In the genomic region with DNA sequence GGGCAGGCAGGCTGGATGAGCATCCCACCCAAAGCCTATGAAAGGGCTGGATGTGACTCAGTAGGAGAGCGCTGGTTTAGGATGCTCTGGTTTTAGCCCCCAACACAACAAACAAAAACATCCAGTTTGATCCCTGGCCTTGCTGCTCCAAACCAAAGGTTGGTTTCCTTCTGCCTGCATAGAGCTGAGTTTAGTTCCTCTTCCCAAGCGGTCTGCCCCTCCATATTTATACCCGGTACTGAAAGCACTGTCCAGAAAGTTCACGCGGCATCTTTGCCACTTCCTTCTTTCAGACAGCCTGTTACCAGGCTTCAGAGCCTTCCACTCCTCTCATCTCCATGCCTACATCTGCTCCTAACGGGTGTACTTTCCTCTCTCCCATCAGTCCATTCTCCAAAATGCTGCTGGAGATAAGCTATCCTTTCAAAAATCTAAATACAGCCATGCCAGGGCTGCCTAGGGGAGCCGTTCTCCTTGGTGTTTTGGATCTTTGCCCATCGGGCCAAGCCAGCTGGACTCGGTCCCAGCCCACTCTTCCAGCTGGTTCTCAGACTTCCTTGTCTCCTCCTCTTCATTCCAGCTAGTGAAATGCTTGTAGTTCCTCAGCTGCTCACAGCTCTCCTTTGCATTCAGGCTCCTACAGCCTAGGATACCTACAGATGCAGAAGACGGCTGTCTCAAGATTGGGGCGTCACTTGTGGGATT, we compare ENCODE assay signal across 8 mouse cellular contexts. TPM values are rescaled to one million over a fixed set of nuclear protein-coding genes. Genes with fewer than 3 reads are reported as not detected.
A peak's percentile ranks its signal among the peaks of the same experiment; 100 is the strongest.
DNase-seq lines count a peak whose midpoint lies in the region; ATAC-seq and TF ChIP-seq lines count a peak whose summit lies in the region.

No protein-coding gene starts in this region.

- H3K27me3 ChIP-seq in midbrain, embryonic 15.5 days (replicated peaks), result no peaks in the 10 kb centered on the region
- H3K27me3 ChIP-seq in thymus, adult 2 months (ENCODE audit: control insufficient read depth, insufficient read depth, low read length), result no peaks in the 10 kb centered on the region

- no peak overlapping the region for H3K4me3 ChIP-seq in left cerebral cortex, adult 2 months
- no peak overlapping the region for H3K4me3 ChIP-seq in midbrain, embryonic 15.5 days
- H3K4me3 ChIP-seq in thymus, adult 2 months (ENCODE audit: control insufficient read depth, insufficient read depth, low read length), result no peak overlapping the region

- H3K9me3 ChIP-seq in midbrain, embryonic 15.5 days, result no peaks in the 10 kb centered on the region

- intact Hi-C loops in heart, postnatal 36 days (cut with DNase I), result loop anchor here (5.0 to 10.0 kb wide), 3 partner anchors 104 to 353 kb away; no protein-coding TSS in a partner anchor
- intact Hi-C loops in left cerebral cortex, adult 2 months (cut with DNase I), result loop anchor here (5.0 kb wide), 1 partner anchor 206 kb away; no protein-coding TSS in a partner anchor

- DNase-seq in cerebellum, adult 11 months, result peak; percentile 43
- DNase-seq in MN1 (ENCODE audit: low spot score), result peak; percentile 42
- DNase-seq in heart, postnatal 36 days, result peak; percentile 57 to 65
- DNase-seq in left cerebral cortex, adult 2 months (ENCODE audit: extremely low spot score in 1 of 2, low spot score in 2 of 2), result peak; percentile 50 to 66
- DNase-seq in thymus, adult 2 months, result no peak

- TF ChIP-seq POLR2A in thymus, adult 2 months (IDR thresholded peaks at IDR 0.05; ENCODE audit: control insufficient read depth, extremely low read depth, insufficient read depth, low read length, poor library complexity), result no peak

- H3K27ac ChIP-seq in left cerebral cortex, adult 2 months, result peak overlapping the region; percentile 16; the same call in 1 of the 2 replicates
- H3K27ac ChIP-seq in midbrain, embryonic 15.5 days, result 0 out of 2 replicates have a peak overlapping the region, but pooled peaks have one; percentile 10
- H3K27ac ChIP-seq in thymus, adult 2 months (ENCODE audit: control insufficient read depth, insufficient read depth, low read length), result no peak overlapping the region

- WGBS in midbrain, embryonic 15.5 days, result 65% methylated on average over 11 of the region's 11 CpGs
- WGBS in thymus, adult 2 months, result 43% methylated on average over 11 of the region's 11 CpGs

- TF ChIP-seq CTCF in left cerebral cortex, adult 2 months (IDR thresholded peaks at IDR 0.05), result no peak
- TF ChIP-seq CTCF in thymus, adult 2 months (IDR thresholded peaks at IDR 0.05; ENCODE audit: borderline replicate concordance, control insufficient read depth, extremely low read depth, insufficient read depth, low read length, poor library complexity), result no peak

- no peak overlapping the region for H3K9ac ChIP-seq in midbrain, embryonic 15.5 days

- H3K4me1 ChIP-seq in midbrain, embryonic 15.5 days, result 0 out of 2 replicates have a peak, but pooled peaks cover 6% of the 10 kb centered on the region
- peaks cover 36% of the 10 kb centered on the region for H3K4me1 ChIP-seq in thymus, adult 2 months (replicated peaks; ENCODE audit: control insufficient read depth, insufficient read depth, low read length)

- H3K4me2 ChIP-seq in midbrain, embryonic 15.5 days, result no peak overlapping the region

- H3K36me3 ChIP-seq in midbrain, embryonic 15.5 days (replicated peaks), result no peaks in the 10 kb centered on the region
- no peaks in the 10 kb centered on the region for H3K36me3 ChIP-seq in thymus, adult 2 months (ENCODE audit: control insufficient read depth, insufficient read depth, low read length)

- no peak for ATAC-seq in cerebellum, adult (ENCODE audit: insufficient number of reproducible peaks, low FRiP score, low TSS enrichment)
- peak; percentile 48 for ATAC-seq in common myeloid progenitor, adult 5-6 weeks (replicated peaks; ENCODE audit: low read depth, poor library complexity, severe bottlenecking)
- no peak for ATAC-seq in midbrain, embryonic 15.5 days (replicated peaks)

RNA-seq across cellular contexts. Expression of a gene that starts 5.0 kb away (rescaled TPM):
- total RNA-seq in common myeloid progenitor, adult 5-6 weeks (2017), result 51.6 and 62.5 TPM in 2 replicates
- 10 to 100 TPM; 16.1 to 18.1 TPM for total RNA-seq in heart, postnatal 36 days (2021)
- total RNA-seq in left cerebral cortex, adult 2 months (2021), result 10 to 100 TPM; 13.7 to 14.1 TPM
- polyA plus RNA-seq in midbrain, embryonic 15.5 days (2015; fragmentation: Nextera tagmentation; extraction: Ambion mirVana), result 6.3 and 6.6 TPM in 2 replicates
- polyA plus RNA-seq in thymus, adult 2 months (2012; rRNA removed), result 17.5 and 20.9 TPM in 2 replicates
